Mouse (Mus musculus) embryonic fibroblast, embryonic 13.5 days (primary cell): ENCODE measurements at regions not wholly inside any gene's neighbourhood (a gene's known extent, or its start where the extent isn't known, plus 50 kb on each side); places are given as distances from the start of the nearest gene placed in this dataset.

Source experiments
- CTCF ChIP-seq: IDR thresholded peaks from 2 replicates; pipeline ENCODE4 v1.5.1; 2011; ENCODE audit warnings: mild to moderate bottlenecking, control low read depth, low read length, moderate library complexity, borderline replicate concordance; ENCODE audit not compliant: insufficient read depth
- POLR2A ChIP-seq: IDR thresholded peaks from 2 replicates; pipeline ENCODE4 v1.6.1; 2011; ENCODE audit warnings: low read depth, mild to moderate bottlenecking, control low read depth, low read length, moderate library complexity

DNA sequence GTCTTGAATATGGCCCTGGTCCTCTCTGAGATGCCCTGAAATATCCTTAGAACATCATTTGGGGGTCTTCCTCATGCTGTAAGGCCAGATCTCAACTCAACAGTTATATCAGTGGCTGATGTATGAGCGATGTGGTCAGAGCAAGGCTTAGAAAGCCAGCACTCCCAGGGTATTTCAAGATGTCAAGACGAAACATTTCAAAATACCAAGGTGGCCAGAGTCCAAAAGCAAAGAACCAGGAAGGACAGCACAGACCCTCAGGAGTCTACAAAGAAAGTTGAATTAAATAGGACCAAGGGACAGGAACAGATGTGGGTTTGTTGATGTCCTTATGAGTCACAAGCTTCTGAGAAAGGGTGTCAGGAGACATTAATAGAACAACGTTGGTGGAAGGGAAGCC, 55.8 kb upstream of the Cplx2 start:
- TF ChIP-seq POLR2A (no peak), CTCF (no peak)
